ENCODE assay signal across 8 mouse cellular contexts in genomic region chr6:39872306-39872900, GRCm38 (mm10). TPM values are rescaled to one million over a fixed set of nuclear protein-coding genes. Genes with fewer than 3 reads are reported as not detected.
DNase-seq lines count a peak whose midpoint lies in the region; ATAC-seq lines count a peak whose summit lies in the region.

No protein-coding gene starts in this region.

- WGBS in lung, embryonic 15.5 days: under 1% methylated on average over 39 of the region's 39 CpGs

- H3K4me1 ChIP-seq in lung, embryonic 15.5 days: peaks cover 31% of the 10 kb centered on the region

- no peaks in the 10 kb centered on the region for H3K36me3 ChIP-seq in lung, embryonic 15.5 days

- H3K27me3 ChIP-seq in lung, embryonic 15.5 days: peaks cover 60% of the 10 kb centered on the region

- no peak overlapping the region for H3K27ac ChIP-seq in lung, embryonic 15.5 days

- no peak for DNase-seq in lung, postnatal 4 days
- peak; percentile 4 to 32 for DNase-seq in frontal cortex, adult 2 months (ENCODE audit: extremely low spot score in 1 of 2, low spot score in 1 of 2)
- DNase-seq in kidney, postnatal 4 days: peak; percentile 16 to 34
- DNase-seq in neural tube, embryonic 10.5 days (ENCODE audit: extremely low spot score, low spot score): peak; percentile 76
- no peak for DNase-seq in cerebellum, adult 11-12 months

- H3K9ac ChIP-seq in lung, embryonic 15.5 days: peak overlapping the region; percentile 22; the same call in 1 of the 2 replicates

- H3K4me3 ChIP-seq in lung, embryonic 15.5 days: peak overlapping the region; percentile 43

- H3K4me2 ChIP-seq in lung, embryonic 15.5 days: peak overlapping the region; percentile 79

- ATAC-seq in lung, embryonic 15.5 days (ENCODE audit: borderline replicate concordance, extremely low read depth, low FRiP score, low TSS enrichment): 0 out of 2 replicates have a peak, but pooled peaks have one; percentile 6
- ATAC-seq in common myeloid progenitor, adult 5-6 weeks (replicated peaks; ENCODE audit: low read depth, poor library complexity, severe bottlenecking): 0 out of 2 replicates have a peak, but pooled peaks have one; percentile 30
- ATAC-seq in megakaryocyte-erythroid progenitor cell, adult 5-6 weeks (replicated peaks; ENCODE audit: low FRiP score, low TSS enrichment, poor library complexity, severe bottlenecking): no peak

- no peaks in the 10 kb centered on the region for H3K9me3 ChIP-seq in lung, embryonic 15.5 days

RNA-seq across cellular contexts. Expression of gene Tmem178b, which starts 0.7 kb away (rescaled TPM):
- 0.14 and 0.25 TPM in 2 replicates for polyA plus RNA-seq in lung, embryonic 15.5 days (2015; fragmentation: Nextera tagmentation; extraction: Ambion mirVana)
- total RNA-seq in common myeloid progenitor, adult 5-6 weeks (2017): not detected in 2 replicates
- polyA plus RNA-seq in frontal cortex, adult 2 months (2012; rRNA removed): 66.1 and 72.4 TPM in 2 replicates
- not detected in 2 replicates for total RNA-seq in megakaryocyte-erythroid progenitor cell, adult 5-6 weeks (2014; fragmentation: Nextera tagmentation)
- total RNA-seq in megakaryocyte-erythroid progenitor cell, adult 5-6 weeks (2017): not detected in 2 replicates

Comparison
In these comparisons a context has a peak if more than half of its experiments do, and no peak if none do; other contexts are left out.
1. DNase-seq: peak in frontal cortex, adult 2 months (2 of 2), kidney, postnatal 4 days (2 of 2) and neural tube, embryonic 10.5 days (single experiment); none in lung, postnatal 4 days (0 of 2) and cerebellum, adult 11-12 months (single experiment).